Mouse (Mus musculus) left cerebral cortex, postnatal 25 days (tissue): Measurements from ENCODE around the gene Sgo2a. TPM values are rescaled to one million over a fixed set of nuclear protein-coding genes. Genes with fewer than 3 reads are reported as not detected.

Source experiments
- DNase-seq, 2 experiments: peaks; one replicate each; pipeline ENCODE4 v3.0.0; 2022; ENCODE audit warnings: low spot score in 2 of 2, mixed read lengths in 1 of 2
- intact Hi-C: fragments of 180-260 bp; cut with DNase I; formaldehyde crosslinking; loops from one replicate; pipeline ENCODE4 v1.15.1; 2025
- total RNA-seq, 2 experiments: library from RNA; stranded (reverse); gene quantifications; 2 replicates each; pipeline ENCODE4 v1.2.3; 2021

Sgo2a gene
- total RNA-seq, 2 experiments from 2014 or later, result 0.41 to 0.46 TPM

DNA sequence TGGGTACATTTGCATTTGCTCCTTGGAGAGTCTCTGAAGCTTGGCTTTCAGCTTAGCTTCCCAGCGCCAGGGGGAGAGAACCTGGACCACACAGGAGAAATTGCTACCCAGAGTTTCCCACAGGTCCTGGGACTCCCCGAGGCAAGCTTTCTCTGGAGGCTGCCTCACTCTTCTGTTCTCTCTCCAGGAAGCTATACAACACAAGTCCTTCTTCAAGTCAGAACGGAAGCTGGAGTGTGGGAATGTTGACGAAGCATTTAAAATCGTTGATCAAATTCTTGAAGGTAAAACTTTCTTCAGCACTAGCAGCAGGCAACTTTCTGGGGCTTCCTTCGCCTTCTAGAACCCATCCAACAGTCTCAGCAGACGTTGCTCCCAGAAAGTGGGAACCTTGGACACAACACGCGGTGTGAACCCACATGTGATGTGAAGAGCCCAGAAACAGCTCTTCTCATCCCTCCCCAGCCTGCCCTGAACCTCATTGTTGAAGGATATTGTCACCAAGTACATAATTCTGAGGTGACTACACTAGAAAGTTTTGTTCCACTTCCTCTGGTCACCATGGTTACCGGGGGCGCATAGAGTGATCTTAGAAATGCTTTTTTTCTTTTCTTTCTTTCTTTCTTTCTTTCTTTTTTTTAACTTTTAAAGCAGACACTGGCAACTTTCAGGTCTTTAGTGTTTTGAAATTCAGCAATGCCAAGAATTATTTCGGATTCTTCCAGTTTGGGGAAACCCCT, 77.4 kb downstream of the Sgo2a start:
- no peak for DNase-seq
- intact Hi-C loops, result no loop called here

DNA sequence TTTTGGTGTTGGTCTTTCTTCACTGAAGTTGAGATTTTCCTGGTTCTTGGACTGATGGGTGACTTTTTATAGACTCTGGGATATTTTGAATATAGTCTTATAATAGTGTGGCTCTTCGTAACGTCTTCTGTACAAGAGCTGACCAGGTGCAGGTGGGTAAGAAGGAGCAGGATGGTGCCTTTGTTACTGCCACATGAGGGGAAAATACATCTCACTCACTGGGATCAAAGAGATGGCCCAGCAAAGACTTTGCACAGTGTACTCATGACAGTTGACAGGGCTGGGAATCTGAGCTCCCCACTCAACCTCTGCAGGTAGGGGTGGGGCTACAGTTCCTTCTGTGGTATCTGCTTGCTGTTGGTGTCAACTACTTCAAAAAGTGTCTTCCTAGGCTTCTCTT, 78.5 kb downstream of the Sgo2a start:
- intact Hi-C loops, result no loop called here
- no peak for DNase-seq

Other genes with a start within 250 kb of the Sgo2a start
- 10 to 100 TPM; 47.5 to 47.8 TPM for gene Spats2l, start 221.8 kb upstream of the Sgo2a start, total RNA-seq
- 10 to 100 TPM; 15.7 to 16.0 TPM for gene Kctd18, start 23.0 kb downstream of the Sgo2a start, total RNA-seq
- 1 to 10 TPM; 2.3 to 2.6 TPM for gene Aox1, start 34.0 kb downstream of the Sgo2a start, total RNA-seq
- gene Aox3, start 117.2 kb downstream of the Sgo2a start, total RNA-seq, result 1 to 10 TPM; 2.6 to 3.8 TPM
- gene Aox4, start 214.4 kb downstream of the Sgo2a start, total RNA-seq, result 1 to 10 TPM; 4.8 to 6.7 TPM